Mouse (Mus musculus) CH12.LX (cell line): ENCODE measurements around the gene Asb3. TPM values are rescaled to one million over a fixed set of nuclear protein-coding genes. Genes with fewer than 3 reads are reported as not detected.
A peak's percentile ranks its signal among the peaks of the same experiment; 100 is the strongest.

Experiments
- DNase-seq: peaks from one replicate; pipeline ENCODE4 v3.0.0-alpha.2; 2013; ENCODE audit errors: extremely low read depth
- H3K27ac ChIP-seq: 2 replicates; pipeline ENCODE4 v1.5.1; 2012; ENCODE audit warnings: low read depth, mild to moderate bottlenecking, control low read depth, moderate library complexity; ENCODE audit not compliant: insufficient read depth
- H3K27me3 ChIP-seq: replicated peaks from 2 replicates; pipeline ENCODE3; 2012; ENCODE audit warnings: inconsistent platforms
- H3K36me3 ChIP-seq, 2 experiments: replicated peaks in 1 of 2; 2 replicates each; pipeline versions ENCODE3 to v1.6.1; 2012; ENCODE audit warnings: inconsistent platforms in 1 of 2, low read length in 1 of 2, mild to moderate bottlenecking in 1 of 2, mixed read lengths in 1 of 2, moderate library complexity in 1 of 2; ENCODE audit not compliant: control insufficient read depth in 1 of 2, insufficient read depth in 1 of 2
- H3K4me1 ChIP-seq, 2 experiments: 2 replicates each; pipeline ENCODE4 v1.6.1; 2012; ENCODE audit warnings: inconsistent platforms in 1 of 2, moderate library complexity in 1 of 2; ENCODE audit not compliant: insufficient read depth in 2 of 2, control insufficient read depth in 1 of 2
- H3K4me2 ChIP-seq: 2 replicates; pipeline ENCODE4 v1.6.1; 2012; ENCODE audit warnings: low read depth, mild to moderate bottlenecking, control low read depth; ENCODE audit not compliant: poor library complexity, insufficient read depth, severe bottlenecking
- H3K4me3 ChIP-seq, 3 experiments: fragments of 150-350 bp in 1 of 3; sonication (generic) in 1 of 3; replicated peaks in 1 of 3; 2 replicates each; pipeline versions ENCODE3 to v1.5.1; 2011 to 2012; ENCODE audit warnings: low read depth in 2 of 3, low read length in 2 of 3, mild to moderate bottlenecking in 2 of 3, moderate library complexity in 2 of 3, control low read depth in 1 of 3, improper control_type of control experiment in 1 of 3, inconsistent platforms in 1 of 3, mixed read lengths in 1 of 3; ENCODE audit not compliant: poor library complexity in 1 of 3
- H3K79me2 ChIP-seq: replicated peaks from 2 replicates; pipeline ENCODE4 v1.6.1; 2012; ENCODE audit warnings: mild to moderate bottlenecking, moderate library complexity; ENCODE audit not compliant: control insufficient read depth, poor library complexity, insufficient read depth, severe bottlenecking; ENCODE audit errors: extremely low read depth
- H3K9ac ChIP-seq: 2 replicates; pipeline ENCODE4 v1.6.1; 2012; ENCODE audit warnings: low read depth, mild to moderate bottlenecking, control low read depth, moderate library complexity; ENCODE audit not compliant: insufficient read depth
- H3K9me3 ChIP-seq: replicated peaks from 2 replicates; pipeline ENCODE3; 2012; ENCODE audit warnings: low read length, inconsistent platforms, mixed read lengths
- BHLHE40 ChIP-seq: IDR thresholded peaks from 2 replicates; pipeline ENCODE4 v1.6.1; 2011; ENCODE audit warnings: mild to moderate bottlenecking, low read depth, low read length, improper control_type of control experiment
- CHD1 ChIP-seq: IDR thresholded peaks from 2 replicates; pipeline ENCODE4 v1.6.1; 2012; ENCODE audit warnings: low read depth, low read length, improper control_type of control experiment, inconsistent platforms
- CHD2 ChIP-seq: IDR thresholded peaks from 2 replicates; pipeline ENCODE4 v1.6.1; 2011; ENCODE audit warnings: low read length, improper control_type of control experiment
- CTCF ChIP-seq, 2 experiments: IDR thresholded peaks in 1 of 2; conservative IDR thresholded peaks in 1 of 2; 2 replicates each; pipeline ENCODE4 v1.5.1; 2011 to 2012; ENCODE audit warnings: low read depth in 2 of 2, low read length in 2 of 2, improper control_type of control experiment in 1 of 2, inconsistent platforms in 1 of 2, mild to moderate bottlenecking in 1 of 2, moderate library complexity in 1 of 2
- ELF1 ChIP-seq: IDR thresholded peaks from 2 replicates; pipeline ENCODE4 v1.6.1; 2014; ENCODE audit warnings: low read depth, mild to moderate bottlenecking, inconsistent platforms, low read length, improper control_type of control experiment
- GABPA ChIP-seq: IDR thresholded peaks from 2 replicates; pipeline ENCODE4 v1.6.1; 2012; ENCODE audit warnings: low read depth, low read length, improper control_type of control experiment, inconsistent platforms; ENCODE audit not compliant: insufficient replicate concordance
- HCFC1 ChIP-seq: IDR thresholded peaks from 2 replicates; pipeline ENCODE4 v1.6.1; 2012; ENCODE audit warnings: low read depth, mild to moderate bottlenecking, inconsistent platforms, low read length, improper control_type of control experiment
- IRF4 ChIP-seq: IDR thresholded peaks from 2 replicates; pipeline ENCODE4 v1.6.1; 2014; ENCODE audit warnings: low read depth, mild to moderate bottlenecking, inconsistent platforms, low read length, improper control_type of control experiment
- JUND ChIP-seq: conservative IDR thresholded peaks from 2 replicates; pipeline ENCODE4 v1.6.1; 2011; ENCODE audit warnings: low read depth, low read length, improper control_type of control experiment
- KAT2A ChIP-seq: IDR thresholded peaks from 2 replicates; pipeline ENCODE4 v1.6.1; 2012; ENCODE audit warnings: low read length, improper control_type of control experiment, inconsistent platforms; ENCODE audit not compliant: insufficient replicate concordance
- MAX ChIP-seq: IDR thresholded peaks from 2 replicates; pipeline ENCODE4 v1.6.1; 2011; ENCODE audit warnings: low read length, improper control_type of control experiment
- MAZ ChIP-seq: IDR thresholded peaks from 2 replicates; pipeline ENCODE4 v1.6.1; 2012; ENCODE audit warnings: low read depth, mild to moderate bottlenecking, inconsistent platforms, low read length, improper control_type of control experiment, moderate library complexity
- MEF2A ChIP-seq: IDR thresholded peaks from 2 replicates; pipeline ENCODE4 v1.6.1; 2014; ENCODE audit warnings: low read depth, mild to moderate bottlenecking, inconsistent platforms, low read length, improper control_type of control experiment, borderline replicate concordance
- MXI1 ChIP-seq: IDR thresholded peaks from 2 replicates; pipeline ENCODE4 v1.6.1; 2011; ENCODE audit warnings: mild to moderate bottlenecking, low read depth, low read length, improper control_type of control experiment
- MYC ChIP-seq: IDR thresholded peaks from 2 replicates; pipeline ENCODE4 v1.6.1; 2011; ENCODE audit warnings: low read depth, mild to moderate bottlenecking, improper control_type of control experiment, low read length
- NELFE ChIP-seq: IDR thresholded peaks from 2 replicates; pipeline ENCODE4 v1.6.1; 2011; ENCODE audit warnings: low read depth, low read length, improper control_type of control experiment
- NRF1 ChIP-seq: IDR thresholded peaks from 2 replicates; pipeline ENCODE4 v1.6.1; 2014; ENCODE audit warnings: low read depth, mild to moderate bottlenecking, inconsistent platforms, low read length, improper control_type of control experiment, moderate library complexity
- POLR2A ChIP-seq: IDR thresholded peaks from 2 replicates; pipeline ENCODE4 v1.6.1; 2011; ENCODE audit warnings: low read depth, mild to moderate bottlenecking, improper control_type of control experiment, low read length
- POLR2AphosphoS2 ChIP-seq: IDR thresholded peaks from 2 replicates; pipeline ENCODE4 v1.6.1; 2011; ENCODE audit warnings: low read depth, low read length, improper control_type of control experiment
- RAD21 ChIP-seq: IDR thresholded peaks from 2 replicates; pipeline ENCODE4 v1.6.1; 2011; ENCODE audit warnings: low read depth, mild to moderate bottlenecking, low read length, improper control_type of control experiment, moderate library complexity
- RCOR1 ChIP-seq: conservative IDR thresholded peaks from 2 replicates; pipeline ENCODE4 v1.6.1; 2012; ENCODE audit warnings: low read depth, mild to moderate bottlenecking, inconsistent platforms, low read length, improper control_type of control experiment
- SIN3A ChIP-seq: IDR thresholded peaks from 2 replicates; pipeline ENCODE4 v1.6.1; 2012; ENCODE audit warnings: low read length, improper control_type of control experiment, inconsistent platforms
- TBP ChIP-seq: conservative IDR thresholded peaks from 2 replicates; pipeline ENCODE4 v1.6.1; 2011; ENCODE audit warnings: low read depth, low read length, improper control_type of control experiment
- TCF12 ChIP-seq: IDR thresholded peaks from 2 replicates; pipeline ENCODE4 v1.6.1; 2014; ENCODE audit warnings: low read depth, mild to moderate bottlenecking, inconsistent platforms, low read length, improper control_type of control experiment
- UBTF ChIP-seq: IDR thresholded peaks from 2 replicates; pipeline ENCODE4 v1.6.1; 2012; ENCODE audit warnings: low read depth, mild to moderate bottlenecking, inconsistent platforms, low read length, improper control_type of control experiment, moderate library complexity
- ZMIZ1 ChIP-seq: IDR thresholded peaks from 2 replicates; pipeline ENCODE4 v1.6.1; 2012; ENCODE audit warnings: low read depth, mild to moderate bottlenecking, inconsistent platforms, low read length, improper control_type of control experiment
- ZNF384 ChIP-seq: IDR thresholded peaks from 2 replicates; pipeline ENCODE4 v1.6.1; 2012; ENCODE audit warnings: low read depth, low read length, improper control_type of control experiment, inconsistent platforms
- dilution Hi-C: fragments of 300-500 bp; cut with MboI; formaldehyde crosslinking; loops from 2 replicates; pipeline ENCODE4 v1.14.3; 2020; ENCODE audit warnings: low sequenced_read_pairs; ENCODE audit not compliant: extremely low pct_unique_long_range_greater_than_20kb, extremely low pct_ligation_motif_present
- in situ Hi-C: fragments of 300-500 bp; cut with MboI; formaldehyde crosslinking; loops from 3 replicates; pipeline ENCODE4 v1.14.3; 2019; ENCODE audit warnings: low sequenced_read_pairs, low pct_ligation_motif_present, low pct_unique_long_range_greater_than_20kb, mixed read lengths
- polyA plus RNA-seq: library from polyadenylated mRNA; unstranded; fragments of >175 nt; gene quantifications from 2 replicates; pipeline ENCODE4 v1.2.1, GENCODE M21; 2012; ENCODE audit warnings: low read depth; ENCODE audit not compliant: insufficient read length
- total RNA-seq, 2 experiments: library from RNA; depleted of rRNA; stranded (reverse); fragments of 300-350 nt in 1 of 2; fragments of >200 nt in 1 of 2; gene quantifications; 2 replicates each; pipeline ENCODE4 v1.2.3; 2012 to 2014

Asb3 gene
- total and polyA plus RNA-seq, 3 experiments, result 12.9 to 35.5 (median 14.1) TPM

DNA sequence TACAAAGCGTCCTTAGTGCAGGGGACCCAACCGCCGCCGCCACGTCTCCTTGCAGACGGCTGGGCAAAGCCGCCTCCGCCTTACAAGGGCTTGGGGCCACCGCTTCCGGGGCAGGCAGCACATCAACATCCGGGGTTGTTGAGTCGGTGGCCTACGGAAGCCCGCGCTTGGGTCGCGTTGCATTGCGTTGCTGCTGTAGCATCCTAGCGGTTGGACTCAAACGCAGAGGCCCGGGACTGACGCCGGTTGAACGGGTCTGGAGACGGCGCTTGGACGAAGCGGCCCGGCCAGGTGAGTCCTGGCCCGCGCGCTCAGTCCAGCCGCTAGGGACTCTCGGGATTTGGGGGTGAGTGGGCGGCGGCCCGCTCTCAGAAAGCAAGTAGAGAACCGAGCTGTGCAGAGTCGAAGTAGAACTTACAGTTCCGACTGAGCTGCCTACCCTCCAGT, 69.1 kb downstream of the Asb3 start, which contains the start of gene Erlec1:
Gene Erlec1, minus strand, starts transcription at position 57 of the 447 bp plus-strand sequence.
- Histone ChIP-seq H3K9ac (peak within 1 kb of the TSS; percentile 92), H3K27me3 (no peaks in the 10 kb centered on the region), H3K4me1 (peaks cover 0 to 19% of the 10 kb centered on the region in 2 experiments; a peak in 2 of 4 replicates), H3K79me2 (peaks cover 16% of the 10 kb centered on the region), H3K36me3 (peaks cover 6 to 35% of the 10 kb centered on the region in 2 experiments), H3K4me2 (peak within 1 kb of the TSS; percentile 97), H3K9me3 (no peaks in the 10 kb centered on the region), H3K27ac (peak within 1 kb of the TSS; percentile 44)
- peak; percentile 91 for DNase-seq
- in situ Hi-C loops (no loop called here), dilution Hi-C loops (no loop called here)
- TF ChIP-seq ZNF384 (no peak; the same call in 1 of the 2 replicates), HCFC1 (peak; percentile 95), MXI1 (peak; percentile 91), IRF4 (peak; percentile 39), ELF1 (peak; percentile 92), KAT2A (peak; percentile 95; the same call in 1 of the 2 replicates), POLR2A (peak; percentile 88), RAD21 (no peak; the same call in 1 of the 2 replicates), CHD2 (peak; percentile 91), JUND (no peak), POLR2AphosphoS2 (peak; percentile 83; the same call in 1 of the 2 replicates), CHD1 (no peak), MAZ (peak; percentile 62; the same call in 1 of the 2 replicates), NELFE (peak; percentile 86), RCOR1 (no peak; the same call in 1 of the 2 replicates), MEF2A (peak; percentile 62), TCF12 (peak; percentile 83), BHLHE40 (no peak), UBTF (0 out of 2 replicates have a peak, but pooled peaks have one; percentile 51), MYC (peak; percentile 20; the same call in 1 of the 2 replicates), TBP (peak; percentile 51; the same call in 1 of the 2 replicates), ZMIZ1 (peak; percentile 92), GABPA (peak; percentile 65; the same call in 1 of the 2 replicates), NRF1 (peak; percentile 48), CTCF (conservative IDR thresholded peaks at IDR 0.05 in 1 of 2, IDR thresholded peaks at IDR 0.05 in 1 of 2; ENCODE audit: low read depth in 2 of 2, low read length in 2 of 2) (no peak), MAX (peak; percentile 78), SIN3A (peak; percentile 99)
- TF ChIP-seq, all 38 proteins: peak for 20
- peak within 1 kb of the TSS; percentile 68 to 93 (median 89) for H3K4me3 ChIP-seq
